Mouse (Mus musculus) induced T-regulatory cell, adult 2 months (primary cell): ENCODE measurements around the gene Smndc1.

Experiments
- DNase-seq: peaks from one replicate; pipeline ENCODE4 v3.0.0-alpha.2; 2012; ENCODE audit warnings: low read depth

The Smndc1 gene

GRCm38 (mm10) chr19:53383336-53383735 is 7.0 kb downstream of the Smndc1 start:
- DNase-seq, result no peak

GRCm38 (mm10) chr19:53378421-53378820 is 12.0 kb downstream of the Smndc1 start:
- no peak for DNase-seq

- DNase-seq, result no peak
Measured at GRCm38 (mm10) chr19:53377652-53378051, 12.7 kb downstream of the Smndc1 start.

- DNase-seq, result no peak
Measured at GRCm38 (mm10) chr19:53375816-53376215, 14.6 kb downstream of the Smndc1 start.

GRCm38 (mm10) chr19:53375299-53375698 is 15.1 kb downstream of the Smndc1 start:
- DNase-seq, result no peak

GRCm38 (mm10) chr19:53373570-53373969 is 16.8 kb downstream of the Smndc1 start:
- no peak for DNase-seq

GRCm38 (mm10) chr19:53371666-53372065 is 18.7 kb downstream of the Smndc1 start, which contains the start of gene Gm10197:
Gene Gm10197 (minus strand): TSS chr19:53371766.
- no peak for DNase-seq

- DNase-seq, result no peak
Measured at GRCm38 (mm10) chr19:53370233-53370632, 20.1 kb downstream of the Smndc1 start.

GRCm38 (mm10) chr19:53369469-53370043 is 20.8 kb downstream of the Smndc1 start:
- DNase-seq, result peak; percentile 87

GRCm38 (mm10) chr19:53366881-53367280 is 23.5 kb downstream of the Smndc1 start:
- DNase-seq, result no peak

GRCm38 (mm10) chr19:53366057-53366775 is 24.2 kb downstream of the Smndc1 start:
- DNase-seq, result no peak

- DNase-seq, result no peak
Measured at GRCm38 (mm10) chr19:53364963-53365362, 25.4 kb downstream of the Smndc1 start.

- no peak for DNase-seq
Measured at GRCm38 (mm10) chr19:53364551-53364950, 25.8 kb downstream of the Smndc1 start.

- DNase-seq, result peak; percentile 77
Measured at GRCm38 (mm10) chr19:53362967-53363366, 27.4 kb downstream of the Smndc1 start.

GRCm38 (mm10) chr19:53360265-53360958 is 30.0 kb downstream of the Smndc1 start:
- no peak for DNase-seq

- no peak for DNase-seq
Measured at GRCm38 (mm10) chr19:53359160-53360033, 31.0 kb downstream of the Smndc1 start.

GRCm38 (mm10) chr19:53355065-53355464 is 35.3 kb downstream of the Smndc1 start:
- DNase-seq, result no peak

- no peak for DNase-seq
Measured at GRCm38 (mm10) chr19:53354271-53355000, 35.9 kb downstream of the Smndc1 start.

- no peak for DNase-seq
Measured at GRCm38 (mm10) chr19:53353864-53354263, 36.5 kb downstream of the Smndc1 start.

GRCm38 (mm10) chr19:53345766-53346165 is 44.6 kb downstream of the Smndc1 start:
- DNase-seq, result no peak

GRCm38 (mm10) chr19:53344062-53344461 is 46.3 kb downstream of the Smndc1 start:
- no peak for DNase-seq
